Comparison of ENCODE assay signal across 23 mouse cellular contexts in the genomic region with DNA sequence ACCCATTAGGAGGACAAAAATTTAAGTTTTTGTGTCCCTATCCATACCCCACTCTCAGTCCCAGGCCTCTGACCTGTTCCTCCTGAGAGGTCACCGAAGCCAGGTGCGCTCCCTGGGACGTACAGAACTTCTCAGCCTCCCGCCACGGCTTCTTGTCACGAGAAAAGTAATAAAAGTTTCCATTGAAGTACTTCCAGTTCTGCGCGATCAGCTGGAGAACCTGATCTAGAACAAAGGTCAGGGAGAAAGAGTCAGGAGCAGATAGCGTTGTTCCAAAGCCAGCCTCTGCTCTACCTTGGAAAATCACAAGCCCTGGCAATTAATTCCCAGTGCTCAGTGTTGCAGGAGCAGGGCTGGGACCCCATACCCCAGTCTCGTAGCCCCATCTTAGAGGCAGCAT. TPM values are rescaled to one million over a fixed set of nuclear protein-coding genes. Genes with fewer than 3 reads are reported as not detected.
"Had no signal": no experiment of that assay in that cellular context is flagged by ENCODE, and none has a peak within 500 bp of the region (broad histone marks: within the 10 kb centered on the region; RNA-seq: fewer than 3 reads in every experiment).

No protein-coding gene starts in this region.

- H3K4me3 ChIP-seq: neural tube, embryonic 13.5 days; neural tube, embryonic 15.5 days; stomach, embryonic 15.5 days had no signal

- H3K36me3 ChIP-seq: neural tube, embryonic 13.5 days; neural tube, embryonic 15.5 days; stomach, embryonic 15.5 days had no signal

- H3K9ac ChIP-seq: neural tube, embryonic 13.5 days; neural tube, embryonic 15.5 days; stomach, embryonic 15.5 days had no signal

- H3K4me2 ChIP-seq: neural tube, embryonic 13.5 days; neural tube, embryonic 15.5 days; stomach, embryonic 15.5 days had no signal

- H3K4me1 ChIP-seq: neural tube, embryonic 13.5 days; neural tube, embryonic 15.5 days; stomach, embryonic 15.5 days had no signal

- H3K27me3 ChIP-seq: neural tube, embryonic 13.5 days; neural tube, embryonic 15.5 days; stomach, embryonic 15.5 days had no signal

- H3K9me3 ChIP-seq: neural tube, embryonic 13.5 days; neural tube, embryonic 15.5 days; stomach, embryonic 15.5 days had no signal

- H3K27ac ChIP-seq: neural tube, embryonic 13.5 days; neural tube, embryonic 15.5 days; stomach, embryonic 15.5 days; stomach, postnatal 0 days had no signal

- DNase-seq: retina, postnatal 1 day; right cerebral cortex, adult 18-20 months; right cerebral cortex, postnatal 14 days; right cerebral cortex, postnatal 25 days; right cerebral cortex, postnatal 4 days; spleen, adult 18-20 months; thymus, adult 18-20 months; thymus, adult 2 months; thymus, postnatal 14 days; thymus, postnatal 25 days; thymus, postnatal 36 days; thymus, postnatal 4 days had no signal

RNA-seq across cellular contexts. Expression of a gene that starts 9.3 kb away (rescaled TPM):
- total RNA-seq: neutrophil, adult 5-6 weeks had no signal
- polyA plus RNA-seq: neural tube, embryonic 13.5 days; neural tube, embryonic 15.5 days; small intestine, adult 2 months; spleen, adult 2 months; stomach, embryonic 14.5 days; urinary bladder, adult 2 months had no signal

RNA-seq across cellular contexts. Expression of a gene that starts 30.9 kb away (rescaled TPM):
- total RNA-seq: neutrophil, adult 5-6 weeks had no signal
- polyA plus RNA-seq: neural tube, embryonic 13.5 days; neural tube, embryonic 14.5 days; neural tube, embryonic 15.5 days; small intestine, adult 2 months; stomach, embryonic 14.5 days; stomach, postnatal 0 days; testis, adult 2 months; urinary bladder, adult 2 months had no signal
